Mouse (Mus musculus): ENCODE measurements around the gene Pcgf2.
"Not testable (repeated sequence)": the region's sequence is repeated elsewhere in the genome, so short reads cannot be mapped to it uniquely, and the experiment has no call there.

Pcgf2 gene

GRCm38 (mm10) chr11:97648541-97648940 is 51.8 kb downstream of the Pcgf2 start:
- not testable (repeated sequence) for DNase-seq

GRCm38 (mm10) chr11:97644834-97645233 is 55.5 kb downstream of the Pcgf2 start:
- DNase-seq, result peak; percentile 73

- no peak for DNase-seq
These were observed 56.8 kb downstream of the Pcgf2 start for GRCm38 (mm10) chr11:97643380-97644055.

- DNase-seq, result no peak
These were observed 57.6 kb downstream of the Pcgf2 start for GRCm38 (mm10) chr11:97642746-97643145.

GRCm38 (mm10) chr11:97641668-97642067 is 58.6 kb downstream of the Pcgf2 start:
- no peak for DNase-seq
